Mouse (Mus musculus) midbrain, embryonic 14.5 days (tissue): Measurements from ENCODE around the gene Pcolce. TPM values are rescaled to one million over a fixed set of nuclear protein-coding genes. Genes with fewer than 3 reads are reported as not detected.

Experiments
- ATAC-seq: fragments of 200-750 bp; cut with Nextera tagmentation; 2 replicates; pipeline ENCODE4 v1.8.0; 2017; ENCODE audit warnings: moderate number of reproducible peaks, moderate library complexity; ENCODE audit not compliant: low FRiP score, low TSS enrichment
- DNase-seq: peaks from one replicate; pipeline ENCODE4 v3.0.0-alpha.2; 2015
- H3K27ac ChIP-seq: fragments of 300-500 bp; sonication (generic); replicated peaks from 2 replicates; pipeline ENCODE4 v1.5.1; 2014; ENCODE audit warnings: mild to moderate bottlenecking, low read depth, low read length, moderate library complexity
- H3K27me3 ChIP-seq: fragments of 300-500 bp; sonication (generic); 2 replicates; pipeline ENCODE4 v1.6.1; 2014; ENCODE audit warnings: low read length, control low read depth, mixed read lengths; ENCODE audit not compliant: control insufficient read depth, insufficient read depth
- H3K36me3 ChIP-seq: fragments of 300-500 bp; sonication (generic); 2 replicates; pipeline ENCODE4 v1.6.1; 2014; ENCODE audit warnings: low read length, control low read depth; ENCODE audit not compliant: control insufficient read depth, insufficient read depth
- H3K4me1 ChIP-seq: fragments of 300-500 bp; sonication (generic); 2 replicates; pipeline ENCODE4 v1.6.1; 2014; ENCODE audit warnings: mild to moderate bottlenecking, antibody characterized with exemption, low read length, control low read depth; ENCODE audit not compliant: control insufficient read depth, insufficient read depth
- H3K4me2 ChIP-seq: fragments of 300-500 bp; sonication (generic); 2 replicates; pipeline ENCODE4 v1.6.1; 2014; ENCODE audit warnings: mild to moderate bottlenecking, low read length, moderate library complexity
- H3K4me3 ChIP-seq: fragments of 300-500 bp; sonication (generic); replicated peaks from 2 replicates; pipeline ENCODE4 v1.5.1; 2014; ENCODE audit warnings: low read depth, low read length
- H3K9ac ChIP-seq: fragments of 300-500 bp; sonication (generic); replicated peaks from 2 replicates; pipeline ENCODE4 v1.6.1; 2014; ENCODE audit warnings: mild to moderate bottlenecking, low read length, moderate library complexity
- H3K9me3 ChIP-seq: fragments of 300-500 bp; sonication (generic); 2 replicates; pipeline ENCODE4 v1.6.1; 2016; ENCODE audit warnings: low read length, control low read depth, mixed read lengths; ENCODE audit not compliant: control insufficient read depth
- WGBS: fragments of 180-500 bp; shearing (Covaris S2); extraction: QIAGEN DNeasy Blood & Tissue Kit; methylation state at CpG from one replicate; pipeline ENCODE4 v1.1.7; 2014; 5-methylcytosine and 5-hydroxymethylcytosine counted together
- polyA plus RNA-seq: library from polyadenylated mRNA; unstranded; fragments of >200 nt; fragmentation: Nextera tagmentation; extraction: Ambion mirVana; gene quantifications from 2 replicates; pipeline ENCODE4 v1.2.1, GENCODE M21; 2014

Gene Pcolce
- polyA plus RNA-seq, 1 experiment from 2014 or later: 11.7 TPM

- Histone ChIP-seq H3K4me3 (no peak overlapping the region), H3K9me3 (no peaks in the 10 kb centered on the region), H3K27me3 (peaks cover 13% of the 10 kb centered on the region; the same call in 1 of the 2 replicates), H3K4me2 (peak overlapping the region; percentile 27), H3K4me1 (peaks cover 19% of the 10 kb centered on the region; the same call in 1 of the 2 replicates), H3K36me3 (no peaks in the 10 kb centered on the region), H3K27ac (no peak overlapping the region), H3K9ac (no peak overlapping the region)
- WGBS: 19% methylated on average over 23 of the region's 23 CpGs
- DNase-seq: no peak
- no peak for ATAC-seq
Measured at GRCm38 (mm10) chr5:137608654-137609190, 4.9 kb downstream of the Pcolce start.

GRCm38 (mm10) chr5:137607860-137608653 is 5.5 kb downstream of the Pcolce start:
- ATAC-seq (no peak), DNase-seq (no peak)
- peak overlapping the region; percentile 27 for H3K4me2 ChIP-seq
- peaks cover 13% of the 10 kb centered on the region; the same call in 1 of the 2 replicates for H3K27me3 ChIP-seq
- WGBS: 11% methylated on average over 26 of the region's 26 CpGs
- peaks cover 19% of the 10 kb centered on the region; the same call in 1 of the 2 replicates for H3K4me1 ChIP-seq
- H3K9ac ChIP-seq: no peak overlapping the region
- H3K4me3 ChIP-seq: no peak overlapping the region
- H3K27ac ChIP-seq: no peak overlapping the region
- H3K9me3 ChIP-seq: no peaks in the 10 kb centered on the region
- H3K36me3 ChIP-seq: no peaks in the 10 kb centered on the region

DNA sequence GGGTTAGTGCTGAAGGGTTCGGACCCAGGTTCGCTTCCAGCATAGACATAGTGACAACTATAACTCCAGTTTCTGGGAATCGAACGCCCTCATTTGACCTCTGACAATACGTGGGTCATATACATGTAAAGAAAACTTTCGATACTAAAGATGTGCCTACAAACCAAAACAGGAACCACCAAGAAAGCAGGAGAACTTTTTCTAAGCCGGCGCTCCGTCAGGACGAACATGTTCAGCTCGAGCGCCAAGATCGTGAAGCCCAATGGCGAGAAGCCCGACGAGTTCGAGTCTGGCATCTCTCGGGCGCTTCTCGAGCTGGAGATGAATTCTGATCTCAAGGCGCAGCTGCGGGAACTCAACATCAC is 12.2 kb downstream of the Pcolce start:
- Histone ChIP-seq H3K9me3 (no peaks in the 10 kb centered on the region), H3K27ac (no peak overlapping the region), H3K36me3 (peaks cover 10% of the 10 kb centered on the region), H3K9ac (no peak overlapping the region; the same call in 1 of the 2 replicates), H3K27me3 (no peaks in the 10 kb centered on the region), H3K4me2 (peak overlapping the region; percentile 55), H3K4me1 (peaks cover 11% of the 10 kb centered on the region), H3K4me3 (peak overlapping the region; percentile 72)
- DNase-seq (no peak), ATAC-seq (no peak)
- under 1% methylated on average over 22 of the region's 22 CpGs for WGBS

DNA sequence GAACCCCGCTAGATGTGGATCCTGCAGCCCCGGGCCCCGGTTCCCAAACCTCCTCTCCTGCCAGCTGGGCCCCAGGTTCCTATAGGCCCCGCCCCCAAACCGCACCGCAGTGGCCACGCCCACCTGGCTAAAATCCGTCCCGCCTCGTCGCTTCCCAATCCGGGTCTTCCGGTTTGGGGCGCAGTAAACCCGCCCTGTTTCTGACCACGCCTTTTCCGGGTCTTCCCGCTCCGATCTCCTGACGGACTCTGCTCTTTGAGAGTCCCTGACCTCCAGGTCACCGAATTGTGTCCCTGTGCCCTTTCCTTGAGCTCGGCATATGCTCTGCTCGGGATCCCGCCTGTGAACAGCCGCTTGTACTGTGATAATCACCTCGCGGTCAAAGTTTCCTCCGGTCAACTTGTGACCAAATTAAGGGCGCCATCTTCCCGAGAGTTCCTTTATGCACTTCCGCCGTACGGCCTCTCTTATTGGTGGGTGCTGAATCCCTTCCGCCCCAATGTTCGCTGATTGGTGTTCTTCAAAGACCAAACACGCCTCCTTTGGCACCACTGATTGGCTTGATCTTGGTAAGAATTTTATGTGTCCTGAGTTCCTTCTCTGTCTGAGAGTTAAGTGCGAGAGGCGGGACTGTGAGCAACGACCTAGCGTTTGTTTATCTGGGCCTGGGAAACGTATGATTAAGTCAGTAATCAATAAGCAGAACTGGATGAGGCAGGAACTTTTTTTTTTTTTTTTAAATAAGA is 12.8 kb downstream of the Pcolce start, which contains the start of gene Mospd3:
TSS of gene Mospd3 (minus strand) at position 440 of the 746 bp plus-strand sequence.
- H3K9ac ChIP-seq: peak within 1 kb of the TSS; percentile 67
- H3K4me3 ChIP-seq: peak within 1 kb of the TSS; percentile 72
- under 1% methylated on average over 41 of the region's 41 CpGs for WGBS
- H3K4me1 ChIP-seq: peaks cover 11% of the 10 kb centered on the region
- DNase-seq: peak; percentile 97
- ATAC-seq: peak; percentile 93
- H3K36me3 ChIP-seq: peaks cover 10% of the 10 kb centered on the region
- no peaks in the 10 kb centered on the region for H3K27me3 ChIP-seq
- H3K27ac ChIP-seq: peak within 1 kb of the TSS; percentile 63
- H3K4me2 ChIP-seq: peak within 1 kb of the TSS; percentile 68
- H3K9me3 ChIP-seq: no peaks in the 10 kb centered on the region

- DNase-seq (no peak), ATAC-seq (peak; percentile 72; the same call in 1 of the 2 replicates)
- peak overlapping the region; percentile 63 for H3K27ac ChIP-seq
- H3K4me1 ChIP-seq: peaks cover 11% of the 10 kb centered on the region
- H3K4me3 ChIP-seq: peak overlapping the region; percentile 72
- H3K36me3 ChIP-seq: peaks cover 10% of the 10 kb centered on the region
- H3K4me2 ChIP-seq: peak overlapping the region; percentile 68
- peak overlapping the region; percentile 67 for H3K9ac ChIP-seq
- WGBS: 2% methylated on average over 19 of the region's 19 CpGs
- H3K9me3 ChIP-seq: no peaks in the 10 kb centered on the region
- no peaks in the 10 kb centered on the region for H3K27me3 ChIP-seq
Measured at GRCm38 (mm10) chr5:137600281-137600618, 13.3 kb downstream of the Pcolce start.

GRCm38 (mm10) chr5:137599600-137599999 is 14.0 kb downstream of the Pcolce start:
- H3K4me1 ChIP-seq: peaks cover 11% of the 10 kb centered on the region
- ATAC-seq: no peak
- 50% methylated on average over 9 of the region's 9 CpGs for WGBS

DNA sequence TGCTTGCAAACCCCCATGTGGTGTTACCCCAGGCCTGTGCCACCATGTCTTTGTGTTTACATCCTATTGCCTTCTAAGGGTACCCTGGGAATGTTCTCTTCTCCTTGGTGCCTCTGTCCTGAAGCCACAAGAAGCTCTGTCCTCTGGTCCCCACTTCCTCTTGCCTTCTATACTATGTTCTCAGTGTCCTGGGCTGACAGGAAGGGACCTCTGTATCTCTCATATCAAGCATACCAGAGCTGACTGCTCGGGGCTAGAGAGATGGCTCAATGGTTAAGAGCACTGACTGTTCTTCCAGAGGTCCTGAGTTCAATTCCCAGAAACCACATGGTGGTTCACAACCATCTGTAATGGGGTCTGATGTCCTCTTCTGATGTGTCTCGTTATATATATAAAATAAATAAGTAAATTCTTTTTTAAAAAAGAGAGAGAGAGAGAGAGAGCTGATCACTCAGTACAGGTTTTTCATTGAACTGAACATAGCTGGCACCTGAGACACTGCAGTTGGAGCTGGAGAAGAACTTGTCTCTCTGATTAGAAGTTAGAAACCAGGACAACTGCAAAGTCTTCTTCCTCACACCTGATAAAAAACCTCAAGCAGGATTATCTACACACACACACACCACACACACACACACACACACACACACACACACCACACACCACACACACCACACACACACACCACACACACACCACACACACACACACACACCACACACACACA is 15.3 kb downstream of the Pcolce start:
- Histone ChIP-seq H3K27me3 (no peaks in the 10 kb centered on the region), H3K4me1 (peaks cover 11% of the 10 kb centered on the region), H3K4me3 (no peak overlapping the region), H3K4me2 (no peak overlapping the region), H3K9ac (no peak overlapping the region), H3K9me3 (no peaks in the 10 kb centered on the region), H3K36me3 (peaks cover 10% of the 10 kb centered on the region), H3K27ac (no peak overlapping the region)
- 85% methylated on average over 2 of the region's 2 CpGs for WGBS
- ATAC-seq (no peak), DNase-seq (no peak)

More at GRCm38 (mm10) chr5:137599600-137599999, 14.0 kb downstream of the Pcolce start:
- Histone ChIP-seq H3K36me3 (peaks cover 10% of the 10 kb centered on the region), H3K9ac (peak overlapping the region; percentile 67), H3K27me3 (no peaks in the 10 kb centered on the region), H3K9me3 (no peaks in the 10 kb centered on the region), H3K4me3 (peak overlapping the region; percentile 72), H3K4me2 (peak overlapping the region; percentile 68), H3K27ac (no peak overlapping the region)
- no peak for DNase-seq

GRCm38 (mm10) chr5:137597625-137598024 is 16.0 kb downstream of the Pcolce start:
- Histone ChIP-seq H3K27me3 (no peaks in the 10 kb centered on the region), H3K4me2 (no peak overlapping the region), H3K27ac (no peak overlapping the region), H3K4me3 (no peak overlapping the region), H3K36me3 (peaks cover 10% of the 10 kb centered on the region), H3K4me1 (peaks cover 11% of the 10 kb centered on the region), H3K9ac (no peak overlapping the region), H3K9me3 (no peaks in the 10 kb centered on the region)
- ATAC-seq (no peak), DNase-seq (no peak)
- WGBS: 98% methylated on average over 6 of the region's 6 CpGs
